Mouse (Mus musculus) heart, postnatal 0 days (tissue): Measurements from ENCODE around the gene Acoxl. TPM values are rescaled to one million over a fixed set of nuclear protein-coding genes. Genes with fewer than 3 reads are reported as not detected.
"Not testable (repeated sequence)": the region's sequence is repeated elsewhere in the genome, so short reads cannot be mapped to it uniquely, and the experiment has no call there.

ENCODE experiments used
- ATAC-seq: fragments of 200-750 bp; cut with Nextera tagmentation; 2 replicates; pipeline ENCODE4 v1.8.0; 2017; ENCODE audit warnings: low read depth, moderate number of reproducible peaks, moderate library complexity; ENCODE audit not compliant: insufficient read depth
- DNase-seq: peaks from one replicate; pipeline ENCODE4 v3.0.0-alpha.2; 2016; ENCODE audit warnings: low spot score
- H3K27ac ChIP-seq: fragments of 300-500 bp; sonication (generic); 2 replicates; pipeline ENCODE4 v1.5.1; 2014; ENCODE audit warnings: low read depth, mild to moderate bottlenecking
- H3K27me3 ChIP-seq: fragments of 300-500 bp; sonication (generic); 2 replicates; pipeline ENCODE4 v1.6.1; 2014; ENCODE audit warnings: low read length, mixed read lengths; ENCODE audit not compliant: control insufficient read depth, insufficient read depth
- H3K36me3 ChIP-seq: fragments of 300-500 bp; sonication (generic); replicated peaks from 2 replicates; pipeline ENCODE4 v1.6.1; 2014; ENCODE audit warnings: low read length, mixed read lengths; ENCODE audit not compliant: control insufficient read depth, insufficient read depth
- H3K4me1 ChIP-seq: fragments of 300-500 bp; sonication (generic); 2 replicates; pipeline ENCODE4 v1.6.1; 2014; ENCODE audit warnings: antibody characterized with exemption; ENCODE audit not compliant: control insufficient read depth, insufficient read depth
- H3K4me2 ChIP-seq: fragments of 300-500 bp; sonication (generic); 2 replicates; pipeline ENCODE4 v1.6.1; 2014; ENCODE audit warnings: low read depth, mild to moderate bottlenecking, low read length, moderate library complexity
- H3K4me3 ChIP-seq: fragments of 300-500 bp; sonication (generic); 2 replicates; pipeline ENCODE4 v1.5.1; 2014; ENCODE audit warnings: low read depth, low read length
- H3K9ac ChIP-seq: fragments of 300-500 bp; sonication (generic); replicated peaks from 2 replicates; pipeline ENCODE4 v1.6.1; 2014; ENCODE audit warnings: low read depth, low read length, mixed read lengths
- H3K9me3 ChIP-seq: fragments of 300-500 bp; sonication (generic); replicated peaks from 2 replicates; pipeline ENCODE4 v1.6.1; 2016; ENCODE audit warnings: low read length; ENCODE audit not compliant: control insufficient read depth
- CTCF ChIP-seq: IDR thresholded peaks from 2 replicates; pipeline ENCODE4 v1.5.1; 2016; ENCODE audit warnings: antibody characterized with exemption, control low read depth, low read depth
- EP300 ChIP-seq: IDR thresholded peaks from 2 replicates; pipeline ENCODE4 v1.6.1; 2016; ENCODE audit warnings: antibody characterized with exemption, low read depth
- WGBS: fragments of 180-500 bp; shearing (Covaris S2); extraction: QIAGEN DNeasy Blood & Tissue Kit; methylation state at CpG from one replicate; pipeline ENCODE4 v1.1.7; 2014; 5-methylcytosine and 5-hydroxymethylcytosine counted together
- polyA plus RNA-seq: library from polyadenylated mRNA; unstranded; fragments of >200 nt; fragmentation: Nextera tagmentation; extraction: Ambion mirVana; gene quantifications from 2 replicates; pipeline ENCODE4 v1.2.1, GENCODE M21; 2015
- total RNA-seq: library from RNA; depleted of rRNA; stranded (reverse); fragments of >200 nt; gene quantifications from 2 replicates; pipeline ENCODE4 v1.2.3, GENCODE M21; 2014; ENCODE audit warnings: low replicate concordance

Acoxl gene
- total and polyA plus RNA-seq, 2 experiments from 2014 or later, result 0.37 TPM; not detected in 1

DNA sequence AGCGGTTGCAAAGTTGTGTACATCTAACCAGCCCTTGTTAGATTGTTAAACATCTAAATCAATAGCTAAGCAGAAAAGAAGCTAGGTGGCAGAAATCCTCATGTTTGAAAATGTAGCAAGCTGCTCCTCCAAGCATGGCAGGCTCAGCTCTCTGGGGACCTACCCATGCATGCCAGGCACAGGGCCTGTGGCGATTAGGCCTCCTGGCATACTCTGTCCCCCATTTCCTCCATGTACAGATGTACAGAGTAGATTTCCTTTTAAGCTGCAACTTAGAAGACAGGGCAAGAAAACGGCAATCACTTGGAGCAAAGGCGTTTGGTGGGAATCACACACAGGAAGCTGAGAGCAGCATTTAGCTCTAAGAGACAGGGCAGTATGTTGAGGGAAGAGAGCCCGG is 255.5 kb downstream of the Acoxl start:
- H3K4me3 ChIP-seq, result no peak overlapping the region
- H3K36me3 ChIP-seq, result no peaks in the 10 kb centered on the region
- H3K9ac ChIP-seq, result no peak overlapping the region
- H3K27me3 ChIP-seq, result no peaks in the 10 kb centered on the region
- no peak for TF ChIP-seq EP300
- no peak for TF ChIP-seq CTCF
- ATAC-seq (no peak), DNase-seq (no peak)
- H3K9me3 ChIP-seq, result no peaks in the 10 kb centered on the region
- no peak overlapping the region for H3K27ac ChIP-seq
- no peaks in the 10 kb centered on the region for H3K4me1 ChIP-seq
- WGBS, result 73% methylated on average over 5 of the region's 5 CpGs
- no peak overlapping the region for H3K4me2 ChIP-seq

DNA sequence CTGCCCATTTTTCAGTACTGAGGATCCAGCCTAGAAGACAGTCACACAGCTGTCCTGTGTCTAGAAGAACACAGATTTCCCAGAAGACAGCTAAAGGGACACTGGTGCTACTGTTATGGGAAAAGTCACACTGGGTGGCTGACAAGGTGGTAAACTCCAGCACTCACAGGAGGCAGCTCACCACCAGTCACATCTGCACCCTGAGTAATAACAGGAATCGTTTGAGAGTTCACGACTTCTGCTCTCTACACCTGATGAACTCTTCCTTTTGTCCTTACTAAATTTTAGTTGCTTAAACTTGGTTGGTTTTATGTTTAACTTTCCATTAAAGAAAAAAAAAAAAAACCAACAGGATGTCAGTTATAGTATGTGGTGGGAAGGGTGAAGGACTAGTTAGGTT is 255.9 kb downstream of the Acoxl start:
- Histone ChIP-seq H3K36me3 (no peaks in the 10 kb centered on the region), H3K27me3 (no peaks in the 10 kb centered on the region), H3K4me2 (no peak overlapping the region), H3K4me3 (no peak overlapping the region), H3K9me3 (no peaks in the 10 kb centered on the region), H3K9ac (no peak overlapping the region), H3K4me1 (no peaks in the 10 kb centered on the region), H3K27ac (no peak overlapping the region)
- TF ChIP-seq CTCF, result no peak
- TF ChIP-seq EP300, result no peak
- DNase-seq, result no peak
- 58% methylated on average over 2 of the region's 2 CpGs for WGBS
- ATAC-seq, result no peak

DNA sequence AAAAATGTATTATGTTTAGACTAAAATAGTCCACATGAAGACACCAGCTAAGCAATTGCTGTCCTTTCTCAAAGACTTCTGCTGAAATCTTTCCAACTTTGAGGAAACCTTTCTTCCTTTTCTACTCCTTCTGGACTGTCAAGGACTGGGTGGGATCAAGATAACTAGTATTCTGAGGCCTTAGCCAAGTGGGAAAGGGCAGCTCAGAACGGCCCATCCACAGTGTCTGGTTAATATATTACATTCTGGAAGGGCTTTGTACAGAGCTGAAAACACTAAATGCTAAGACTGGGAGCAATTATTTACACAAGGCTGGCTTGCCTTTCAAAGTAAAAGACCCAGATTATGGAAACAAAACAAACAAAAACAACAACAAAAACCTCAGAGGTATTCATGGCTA is 256.6 kb downstream of the Acoxl start:
- ATAC-seq, result no peak
- Histone ChIP-seq H3K9me3 (no peaks in the 10 kb centered on the region), H3K4me2 (no peak overlapping the region), H3K36me3 (no peaks in the 10 kb centered on the region), H3K9ac (no peak overlapping the region), H3K27ac (no peak overlapping the region), H3K27me3 (no peaks in the 10 kb centered on the region), H3K4me3 (no peak overlapping the region), H3K4me1 (no peaks in the 10 kb centered on the region)
- TF ChIP-seq EP300, result no peak
- no peak for TF ChIP-seq CTCF
- WGBS, result 55% methylated on average over 1 of the region's 1 CpGs
- DNase-seq, result no peak

DNA sequence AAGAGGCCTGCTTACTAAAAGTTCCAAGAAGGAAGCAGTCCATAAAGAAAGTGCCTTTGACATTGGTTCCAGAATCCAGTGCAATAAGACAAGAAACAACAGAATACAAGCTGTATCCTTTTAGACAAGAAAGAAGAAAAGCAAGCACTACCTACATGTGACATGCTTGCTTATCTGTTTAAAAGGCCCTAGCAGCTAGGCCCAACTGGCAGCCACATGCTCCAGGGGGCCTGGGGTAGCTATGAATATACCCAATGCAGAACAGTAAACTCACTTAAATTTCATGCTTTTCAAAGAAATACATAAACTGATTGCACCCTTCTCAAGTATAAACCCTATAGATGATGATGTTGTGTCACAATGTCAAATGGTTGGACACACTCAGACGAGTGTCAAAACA is 257.4 kb downstream of the Acoxl start:
- H3K9ac ChIP-seq, result no peak overlapping the region
- no peaks in the 10 kb centered on the region for H3K27me3 ChIP-seq
- H3K27ac ChIP-seq, result no peak overlapping the region
- no peaks in the 10 kb centered on the region for H3K9me3 ChIP-seq
- 86% methylated on average over 1 of the region's 1 CpGs for WGBS
- no peak for ATAC-seq
- no peak for DNase-seq
- no peaks in the 10 kb centered on the region for H3K36me3 ChIP-seq
- TF ChIP-seq EP300, result no peak
- no peak for TF ChIP-seq CTCF
- H3K4me3 ChIP-seq, result no peak overlapping the region
- no peaks in the 10 kb centered on the region for H3K4me1 ChIP-seq
- H3K4me2 ChIP-seq, result no peak overlapping the region

DNA sequence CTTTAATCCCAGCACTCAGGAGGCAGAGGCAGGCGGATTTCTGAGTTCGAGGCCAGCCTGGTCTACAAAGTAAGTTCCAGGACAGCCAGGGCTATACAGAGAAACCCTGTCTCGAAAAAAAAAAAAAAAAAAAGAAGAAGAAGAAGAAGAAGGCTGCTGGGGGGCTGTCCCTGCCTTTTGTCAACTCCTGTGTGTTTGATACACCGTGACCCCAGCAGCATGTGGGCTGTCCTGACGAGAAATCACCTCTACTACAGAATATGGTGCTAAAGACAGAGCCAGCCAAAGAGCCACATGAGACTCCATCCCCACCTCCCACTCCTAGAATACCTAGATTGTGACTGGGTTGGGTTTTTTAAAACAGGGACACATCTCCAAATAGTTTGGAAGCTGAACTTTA is 259.4 kb downstream of the Acoxl start:
- H3K4me2 ChIP-seq, H3K4me3 ChIP-seq, H3K9ac ChIP-seq, DNase-seq, H3K27me3 ChIP-seq, ATAC-seq, H3K27ac ChIP-seq, H3K4me1 ChIP-seq, H3K36me3 ChIP-seq, H3K9me3 ChIP-seq: not testable (repeated sequence)
- 89% methylated on average over 5 of the region's 5 CpGs for WGBS

DNA sequence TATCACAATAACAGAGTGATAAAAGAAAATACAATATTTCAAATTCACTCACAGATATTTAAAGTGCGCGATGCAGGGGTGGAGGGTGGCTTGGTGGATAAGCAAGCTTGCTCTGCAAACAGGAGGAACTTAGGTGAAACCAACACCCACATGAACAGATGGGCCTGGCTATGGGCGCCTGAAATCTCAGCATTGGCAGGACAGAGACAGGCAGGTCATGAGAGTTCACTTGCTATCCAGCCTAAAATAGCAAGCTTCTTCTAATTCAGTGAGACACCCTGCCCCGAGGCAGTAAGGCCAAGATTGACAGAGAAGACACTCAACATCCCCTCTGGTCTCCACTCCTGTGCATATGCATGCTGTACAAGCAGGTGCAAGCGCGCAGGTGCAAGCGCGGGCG is 263.4 kb downstream of the Acoxl start:
- TF ChIP-seq CTCF (no peak), EP300 (no peak)

More for the DNA sequence above, 263.4 kb downstream of the Acoxl start:
- Histone ChIP-seq H3K27me3 (0 out of 2 replicates have a peak, but pooled peaks cover 3% of the 10 kb centered on the region), H3K9ac (no peak overlapping the region), H3K9me3 (no peaks in the 10 kb centered on the region), H3K4me3 (no peak overlapping the region), H3K36me3 (no peaks in the 10 kb centered on the region), H3K4me2 (no peak overlapping the region), H3K4me1 (peaks cover 15% of the 10 kb centered on the region; the same call in 1 of the 2 replicates), H3K27ac (no peak overlapping the region)
- ATAC-seq (no peak), DNase-seq (no peak)
- WGBS, result 82% methylated on average over 9 of the region's 9 CpGs
